Mouse (Mus musculus): ENCODE measurements around the gene Mast4.

DNA sequence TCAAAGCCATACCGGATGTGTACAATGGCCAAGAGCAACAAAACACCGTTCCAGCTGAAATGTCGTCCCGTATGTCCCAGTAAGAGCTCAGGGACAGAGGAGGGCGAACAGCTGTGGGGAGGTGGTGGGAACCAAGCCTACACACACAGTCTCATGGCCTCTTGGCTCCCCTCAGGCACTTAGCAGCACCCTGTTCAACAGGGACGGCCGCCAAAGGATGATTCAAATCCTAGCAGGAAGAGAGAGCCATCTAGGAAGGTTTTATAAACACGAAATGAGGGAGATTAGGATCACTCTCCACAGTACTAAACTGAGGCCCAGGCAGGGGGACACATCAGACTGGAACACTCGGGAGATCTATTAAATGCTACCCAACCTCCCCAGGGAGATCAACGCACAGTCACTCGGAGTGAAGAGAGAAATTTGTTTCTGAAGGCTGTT is 122.8 kb downstream of the Mast4 start:
- TF ChIP-seq NRF1 (IDR thresholded peaks at IDR 0.05; ENCODE audit: low read depth, low read length) (no peak), ZMIZ1 (IDR thresholded peaks at IDR 0.05; ENCODE audit: low read depth, low read length) (no peak), MEF2A (IDR thresholded peaks at IDR 0.05; ENCODE audit: borderline replicate concordance, low read depth, low read length) (no peak), TCF12 (IDR thresholded peaks at IDR 0.05; ENCODE audit: low read depth, low read length) (no peak)

Data from CH12.LX (cell line).